30 mouse cellular contexts compared by ENCODE assay signal in genomic region chr11:117972656-117973558, GRCm38 (mm10). TPM values are rescaled to one million over a fixed set of nuclear protein-coding genes. Genes with fewer than 3 reads are reported as not detected.
DNase-seq lines count a peak whose midpoint lies in the region; TF ChIP-seq lines count a peak whose summit lies in the region.
"Had no signal": no experiment of that assay in that cellular context is flagged by ENCODE, and none has a peak within 500 bp of the region (broad histone marks: within the 10 kb centered on the region; RNA-seq: fewer than 3 reads in every experiment).

No protein-coding gene starts in this region.

- TF ChIP-seq CTCF in bone marrow, adult 2 months (IDR thresholded peaks at IDR 0.05; ENCODE audit: control insufficient read depth, insufficient read depth, low read length): no peak

- peaks cover 67% of the 10 kb centered on the region for H3K4me1 ChIP-seq in heart, embryonic 10.5 days
- H3K4me1 ChIP-seq in bone marrow, adult 2 months (ENCODE audit: control insufficient read depth, insufficient read depth, low read length): peaks cover 20% of the 10 kb centered on the region

- peaks cover 45% of the 10 kb centered on the region for H3K27me3 ChIP-seq in heart, embryonic 10.5 days (ENCODE audit: insufficient read depth, poor library complexity, severe bottlenecking)
- H3K27me3 ChIP-seq: embryonic facial prominence, embryonic 15.5 days; intestine, embryonic 15.5 days had no signal

- 0 out of 2 replicates have a peak overlapping the region, but pooled peaks have one; percentile 52 for H3K27ac ChIP-seq in heart, embryonic 10.5 days
- H3K27ac ChIP-seq in bone marrow, adult 2 months (ENCODE audit: control insufficient read depth, insufficient read depth, low read depth, low read length, poor library complexity): peak overlapping the region; percentile 0; the same call in 1 of the 2 replicates
- H3K27ac ChIP-seq: embryonic facial prominence, embryonic 15.5 days; hindbrain, postnatal 0 days; intestine, embryonic 15.5 days; kidney, postnatal 0 days; liver, embryonic 14.5 days; macrophage; neural tube, embryonic 12.5 days had no signal

- H3K4me3 ChIP-seq in heart, embryonic 10.5 days: no peak overlapping the region
- no peak overlapping the region for H3K4me3 ChIP-seq in bone marrow, adult 2 months (replicated peaks; ENCODE audit: control insufficient read depth, low read depth, low read length)
- H3K4me3 ChIP-seq: embryonic facial prominence, embryonic 15.5 days; heart, embryonic 13.5 days; intestine, embryonic 15.5 days; myocyte; neural tube, embryonic 12.5 days had no signal

- no peak for DNase-seq in heart, embryonic 10.5 days (ENCODE audit: low spot score)
- DNase-seq in heart, adult 9 months (ENCODE audit: low spot score in 2 of 2): no peak
- DNase-seq in retina, postnatal 1 day: peak; percentile 65
- DNase-seq in retina, embryonic 14.5 days (ENCODE audit: low spot score): no peak
- no peak for DNase-seq in spleen, postnatal 4 days (ENCODE audit: low spot score in 2 of 2)
- no peak for DNase-seq in frontal cortex, postnatal 36 days (ENCODE audit: low spot score in 2 of 2)
- DNase-seq: adrenal gland, postnatal 14 days; cerebellum, adult 11-12 months; cerebellum, postnatal 14 days; gastrocnemius, postnatal 25 days; heart, adult 11 months; heart, postnatal 14 days; kidney, adult 8-10 months; layer of hippocampus, adult 9-11 months; liver; lung, adult 2 months; lung, postnatal 10 days; right cerebral cortex, postnatal 25 days; thymus, adult 18-20 months; thymus, postnatal 25 days had no signal

- no peaks in the 10 kb centered on the region for H3K36me3 ChIP-seq in heart, embryonic 10.5 days
- H3K36me3 ChIP-seq: embryonic facial prominence, embryonic 15.5 days; heart, embryonic 13.5 days; intestine, embryonic 15.5 days; neural tube, embryonic 12.5 days had no signal

- no peaks in the 10 kb centered on the region for H3K9me3 ChIP-seq in heart, embryonic 10.5 days
- H3K9me3 ChIP-seq: embryonic facial prominence, embryonic 15.5 days; heart, embryonic 13.5 days; intestine, embryonic 15.5 days; neural tube, embryonic 12.5 days had no signal

- 60% methylated on average over 11 of the region's 11 CpGs for WGBS in heart, embryonic 10.5 days
- 43% methylated on average over 11 of the region's 11 CpGs for WGBS in bone marrow, adult 2 months

- no peak for TF ChIP-seq POLR2A in bone marrow, adult 2 months (IDR thresholded peaks at IDR 0.05; ENCODE audit: borderline replicate concordance, control insufficient read depth, low read depth, low read length)

RNA-seq across cellular contexts. Expression of gene Socs3, which starts 3.1 kb away (rescaled TPM):
- 6.9 and 10.6 TPM in 2 replicates for polyA plus RNA-seq in heart, embryonic 10.5 days (2016; fragmentation: Nextera tagmentation; extraction: Ambion mirVana)
- polyA plus RNA-seq in bone marrow, adult 2 months (2011; ENCODE audit: insufficient read depth, insufficient read length, low replicate concordance, missing spikeins): 3.4 and 9.6 TPM in 2 replicates

RNA-seq across cellular contexts. Expression of gene Pgs1, which starts 13.2 kb away (rescaled TPM):
- 34.0 and 38.5 TPM in 2 replicates for polyA plus RNA-seq in heart, embryonic 10.5 days (2016; fragmentation: Nextera tagmentation; extraction: Ambion mirVana)
- 27.1 and 67.5 TPM in 2 replicates for polyA plus RNA-seq in bone marrow, adult 2 months (2011; ENCODE audit: insufficient read depth, insufficient read length, low replicate concordance, missing spikeins)
